Mouse (Mus musculus) heart, adult 2 months (tissue): ENCODE data around the gene Pik3cb. TPM values are rescaled to one million over a fixed set of nuclear protein-coding genes. Genes with fewer than 3 reads are reported as not detected.

Experiments
- DNase-seq, 2 experiments: peaks; one replicate each; pipeline ENCODE4 v3.0.0; 2021
- H3K27ac ChIP-seq: fragments of 200-600 bp; 2 replicates; pipeline ENCODE4 v1.8.1; 2022
- H3K27me3 ChIP-seq: fragments of 200-500 bp; 2 replicates; pipeline ENCODE4 v1.6.1; 2012; ENCODE audit warnings: mild to moderate bottlenecking, low read length, inconsistent platforms, mixed read lengths; ENCODE audit not compliant: control insufficient read depth, insufficient read depth
- H3K36me3 ChIP-seq: fragments of 200-500 bp; 2 replicates; pipeline ENCODE4 v1.6.1; 2012; ENCODE audit warnings: low read length, inconsistent platforms; ENCODE audit not compliant: control insufficient read depth, insufficient read depth
- H3K4me1 ChIP-seq: fragments of 200-500 bp; 2 replicates; pipeline ENCODE4 v1.6.1; 2011; ENCODE audit warnings: low read length; ENCODE audit not compliant: control insufficient read depth, insufficient read depth
- H3K4me3 ChIP-seq: fragments of 200-600 bp; 2 replicates; pipeline ENCODE4 v1.8.1; 2022
- H3K79me2 ChIP-seq: fragments of 200-500 bp; replicated peaks from 2 replicates; pipeline ENCODE4 v1.6.1; 2012; ENCODE audit warnings: mild to moderate bottlenecking, inconsistent platforms, low read length, moderate library complexity, mixed read lengths; ENCODE audit not compliant: control insufficient read depth, insufficient read depth
- H3K9ac ChIP-seq: fragments of 200-500 bp; 2 replicates; pipeline ENCODE4 v1.6.1; 2012; ENCODE audit warnings: low read depth, mild to moderate bottlenecking, control low read depth, inconsistent platforms, low read length, mixed read lengths
- CTCF ChIP-seq: fragments of 200-600 bp; IDR thresholded peaks from 2 replicates; pipeline ENCODE4 v1.8.1; 2022; ENCODE audit warnings: antibody characterized with exemption, mild to moderate bottlenecking, moderate library complexity
- EP300 ChIP-seq: fragments of 200-500 bp; IDR thresholded peaks from 2 replicates; pipeline ENCODE4 v1.6.1; 2011; ENCODE audit warnings: low read depth, low read length, control low read depth; ENCODE audit not compliant: insufficient read depth
- POLR2A ChIP-seq: fragments of 200-500 bp; IDR thresholded peaks from 2 replicates; pipeline ENCODE4 v1.6.1; 2011; ENCODE audit warnings: mild to moderate bottlenecking, low read depth, low read length, control low read depth; ENCODE audit not compliant: insufficient read depth
- WGBS: fragments of 180-500 bp; shearing (Covaris S2); methylation state at CpG from one replicate; pipeline ENCODE4 v1.1.7; 2018; 5-methylcytosine and 5-hydroxymethylcytosine counted together
- intact Hi-C: fragments of 180-260 bp; cut with DNase I; formaldehyde crosslinking; loops from one replicate; pipeline ENCODE4 v1.15.1; 2025
- polyA plus RNA-seq: library from polyadenylated mRNA; depleted of rRNA; stranded (reverse); fragments of >200 nt; gene quantifications from 2 replicates; pipeline ENCODE4 v1.2.3, GENCODE M21; 2012
- total RNA-seq, 2 experiments: library from RNA; stranded (reverse); gene quantifications; 2 replicates each; pipeline ENCODE4 v1.2.3; 2021

The Pik3cb gene
- total and polyA plus RNA-seq, 3 experiments = 2.6 to 10.8 (median 10.0) TPM

DNA sequence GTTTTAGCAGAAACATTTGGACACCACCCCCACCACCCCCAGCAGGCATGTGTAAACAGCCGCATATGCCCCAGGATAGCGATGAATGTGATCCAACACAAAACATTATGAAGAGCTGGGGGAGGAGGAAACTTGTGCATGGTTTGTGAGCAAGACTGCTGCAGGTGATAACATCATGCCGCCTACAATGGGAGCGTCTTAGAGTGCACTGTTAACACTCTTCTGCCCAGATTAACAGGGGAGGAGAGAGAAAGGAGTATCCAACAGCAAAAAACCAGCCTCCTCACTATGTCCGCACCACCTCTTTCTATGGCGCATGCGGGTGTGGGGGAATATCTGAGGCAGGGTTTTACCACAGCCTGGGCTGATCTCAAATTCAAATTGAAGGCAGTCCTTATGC lies 45.2 kb downstream of the Pik3cb start:
- no peak for DNase-seq
- Histone ChIP-seq H3K4me3 (no peak overlapping the region), H3K27ac (no peak overlapping the region), H3K36me3 (peaks cover 7% of the 10 kb centered on the region), H3K27me3 (no peaks in the 10 kb centered on the region), H3K79me2 (no peaks in the 10 kb centered on the region), H3K9ac (no peak overlapping the region), H3K4me1 (peaks cover 10% of the 10 kb centered on the region)
- intact Hi-C loops = loop anchor here (5.0 kb wide), 1 partner anchor 42 kb away; no protein-coding TSS in a partner anchor
- 72% methylated on average over 7 of the region's 7 CpGs for WGBS
- TF ChIP-seq CTCF (no peak), POLR2A (no peak)

DNA sequence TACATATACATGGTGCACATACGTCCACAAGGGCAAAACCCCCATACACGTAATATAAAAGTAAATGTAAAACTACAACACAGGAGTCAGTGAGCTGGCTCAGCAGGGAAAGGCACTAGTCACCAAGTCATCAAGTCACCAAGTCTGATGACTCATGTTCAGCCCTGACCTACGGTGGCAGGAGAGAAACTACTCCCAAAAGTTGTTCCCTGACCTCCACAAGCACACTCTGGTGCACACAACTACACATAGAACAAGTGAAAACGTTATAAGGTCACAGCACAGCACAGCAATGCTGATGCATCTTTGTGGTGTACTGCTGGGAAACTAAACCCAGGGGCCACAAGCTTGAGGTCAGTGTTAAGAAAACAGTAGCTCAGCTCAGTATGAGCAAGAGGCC lies 49.9 kb downstream of the Pik3cb start:
- Histone ChIP-seq H3K36me3 (peaks cover 5% of the 10 kb centered on the region), H3K4me1 (no peaks in the 10 kb centered on the region), H3K27ac (no peak overlapping the region), H3K27me3 (no peaks in the 10 kb centered on the region), H3K79me2 (no peaks in the 10 kb centered on the region), H3K4me3 (no peak overlapping the region), H3K9ac (no peak overlapping the region)
- TF ChIP-seq EP300 = no peak
- no peak for TF ChIP-seq POLR2A
- TF ChIP-seq CTCF = no peak
- no peak for DNase-seq
- WGBS = 82% methylated on average over 4 of the region's 4 CpGs
- intact Hi-C loops = no loop called here

DNA sequence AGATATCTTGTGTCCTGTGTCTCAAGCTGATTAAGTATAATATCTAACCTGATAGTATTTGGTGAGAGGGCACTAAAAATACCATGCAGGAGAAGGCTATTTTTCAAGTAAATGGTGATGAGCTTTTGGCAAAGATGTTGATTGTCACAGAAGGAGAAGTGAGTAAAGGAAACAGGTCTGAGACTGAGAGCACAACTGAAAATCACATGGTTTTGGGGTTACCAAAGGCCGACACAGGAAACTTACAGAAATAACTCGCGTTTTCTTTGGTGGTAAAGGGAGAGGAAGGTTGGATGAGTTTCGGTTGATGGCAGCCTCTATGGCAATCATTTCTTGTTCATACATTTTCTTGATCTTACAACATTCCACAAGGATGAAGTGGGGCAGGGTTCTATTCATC lies 50.5 kb downstream of the Pik3cb start:
- no peak overlapping the region for H3K27ac ChIP-seq
- DNase-seq = no peak
- WGBS = 91% methylated on average over 4 of the region's 4 CpGs

DNA sequence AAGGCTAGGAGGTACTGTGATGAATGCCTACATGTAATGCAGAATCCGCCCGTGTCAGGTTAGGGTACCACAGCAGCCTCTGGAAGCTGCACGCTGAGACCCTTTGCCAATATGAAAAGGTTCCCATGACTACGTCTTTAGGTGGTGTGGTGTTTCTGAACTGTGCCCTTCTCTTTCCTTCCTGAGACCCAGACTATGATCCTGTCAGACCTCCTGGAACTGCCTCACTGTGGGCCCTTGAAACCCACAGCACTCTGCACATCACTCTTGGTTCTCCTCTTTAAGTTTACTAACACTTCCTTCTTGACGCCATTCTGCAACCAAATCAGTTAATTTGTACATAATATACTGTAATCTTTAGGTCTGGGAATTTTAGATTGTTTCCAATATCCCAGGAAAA lies 58.7 kb downstream of the Pik3cb start:
- no peak overlapping the region for H3K9ac ChIP-seq
- TF ChIP-seq POLR2A (no peak), CTCF (no peak), EP300 (no peak)
- no peak overlapping the region for H3K27ac ChIP-seq
- H3K4me1 ChIP-seq = no peaks in the 10 kb centered on the region
- H3K36me3 ChIP-seq = no peaks in the 10 kb centered on the region
- no peak overlapping the region for H3K4me3 ChIP-seq
- no peaks in the 10 kb centered on the region for H3K79me2 ChIP-seq
- 91% methylated on average over 5 of the region's 5 CpGs for WGBS
- intact Hi-C loops = loop anchor here (2.0 kb wide), 1 partner anchor 23 kb away; no protein-coding TSS in a partner anchor
- DNase-seq = no peak
- no peaks in the 10 kb centered on the region for H3K27me3 ChIP-seq

More for the DNA sequence above, 50.5 kb downstream of the Pik3cb start:
- Histone ChIP-seq H3K9ac (no peak overlapping the region), H3K4me1 (no peaks in the 10 kb centered on the region), H3K4me3 (no peak overlapping the region), H3K27me3 (no peaks in the 10 kb centered on the region), H3K36me3 (peaks cover 5% of the 10 kb centered on the region), H3K79me2 (no peaks in the 10 kb centered on the region)
- TF ChIP-seq POLR2A (no peak), CTCF (no peak), EP300 (no peak)
- intact Hi-C loops = no loop called here

DNA sequence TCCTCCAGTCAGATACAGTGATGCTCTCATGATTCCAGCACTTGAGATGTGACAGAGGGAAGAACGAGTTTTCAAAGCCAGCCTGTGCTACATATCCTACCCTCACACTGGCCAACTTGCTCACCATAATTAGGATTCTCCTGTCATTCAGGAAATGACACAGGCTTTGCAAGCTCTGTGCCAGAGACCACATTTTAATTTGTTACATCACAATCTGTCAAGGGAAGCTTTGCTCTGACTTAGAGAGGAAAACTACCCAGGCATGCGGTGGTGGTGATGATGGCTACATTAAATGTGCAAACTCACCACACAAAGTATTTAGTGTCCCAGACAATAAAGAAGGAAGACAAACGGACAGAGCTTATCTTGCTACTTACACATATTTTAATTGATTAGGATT lies 59.1 kb downstream of the Pik3cb start:
- WGBS = 60% methylated on average over 3 of the region's 3 CpGs
- H3K27me3 ChIP-seq = no peaks in the 10 kb centered on the region
- no peak for DNase-seq
- H3K36me3 ChIP-seq = no peaks in the 10 kb centered on the region
- intact Hi-C loops = loop anchor here (2.0 kb wide), 1 partner anchor 23 kb away; no protein-coding TSS in a partner anchor
- no peak overlapping the region for H3K9ac ChIP-seq
- H3K79me2 ChIP-seq = no peaks in the 10 kb centered on the region
- H3K4me3 ChIP-seq = no peak overlapping the region
- H3K27ac ChIP-seq = no peak overlapping the region
- H3K4me1 ChIP-seq = no peaks in the 10 kb centered on the region
- no peak for TF ChIP-seq CTCF
- no peak for TF ChIP-seq EP300
- no peak for TF ChIP-seq POLR2A

DNA sequence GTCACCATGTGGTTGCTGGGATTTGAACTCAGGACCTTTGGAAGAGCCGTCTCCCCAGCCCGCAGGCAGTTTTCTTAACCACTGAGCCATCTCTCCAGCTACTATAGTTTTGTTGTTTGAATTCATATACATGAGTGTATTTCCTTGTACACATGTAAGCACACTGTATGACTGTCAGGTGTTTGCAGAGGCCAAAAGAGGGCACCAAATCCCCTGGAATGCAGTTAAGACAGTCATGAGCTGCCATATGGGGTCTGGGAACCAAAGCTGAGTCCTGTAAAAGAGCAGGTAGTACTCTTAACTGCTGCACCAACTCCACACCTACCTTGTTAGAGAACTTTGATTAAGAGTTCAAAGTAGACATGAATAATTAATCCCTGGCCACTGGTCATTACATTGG lies 59.8 kb downstream of the Pik3cb start:
- Histone ChIP-seq H3K27me3 (no peaks in the 10 kb centered on the region), H3K79me2 (no peaks in the 10 kb centered on the region), H3K4me1 (no peaks in the 10 kb centered on the region), H3K4me3 (no peak overlapping the region), H3K27ac (no peak overlapping the region), H3K36me3 (no peaks in the 10 kb centered on the region), H3K9ac (no peak overlapping the region)
- no peak for DNase-seq
- intact Hi-C loops = loop anchor here (2.0 kb wide), 1 partner anchor 24 kb away; no protein-coding TSS in a partner anchor
- TF ChIP-seq POLR2A (no peak), CTCF (peak; percentile 58), EP300 (no peak)
- WGBS = 96% methylated on average over 2 of the region's 2 CpGs
